Mouse (Mus musculus) mature B cell (primary cell): ENCODE measurements around the gene Insr.
"Not testable (repeated sequence)": the region's sequence is repeated elsewhere in the genome, so short reads cannot be mapped to it uniquely, and the experiment has no call there.

Source experiments
- in situ Hi-C: fragments of 300-500 bp; cut with MboI; formaldehyde crosslinking; loops from 2 replicates; pipeline ENCODE4 v1.14.3; 2019

Insr gene

GRCm38 (mm10) chr8:3232601-3233000, 46.8 kb downstream of the Insr start:
- in situ Hi-C loops: no loop called here

GRCm38 (mm10) chr8:3230118-3231060, 49.0 kb downstream of the Insr start:
- in situ Hi-C loops: no loop called here

DNA sequence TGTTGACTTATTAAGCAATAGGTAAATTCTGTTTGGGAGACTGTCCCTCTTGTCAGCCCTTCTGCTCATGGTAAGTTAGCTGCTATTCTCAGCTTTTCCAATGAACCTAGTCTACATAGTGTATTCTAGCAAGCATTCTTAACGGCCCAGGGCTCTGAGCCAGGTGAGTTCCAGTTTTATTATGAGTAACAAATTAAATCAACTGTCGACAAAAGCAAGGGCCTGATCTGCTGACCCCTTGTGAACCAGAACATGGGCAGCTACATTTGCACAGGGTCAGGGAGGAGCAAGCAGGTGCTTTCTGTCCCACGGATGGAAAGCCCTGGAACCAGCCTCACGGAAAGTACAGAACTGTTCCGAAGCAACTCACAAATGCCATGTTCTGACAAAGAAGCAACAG, 52.0 kb downstream of the Insr start:
- in situ Hi-C loops: no loop called here

DNA sequence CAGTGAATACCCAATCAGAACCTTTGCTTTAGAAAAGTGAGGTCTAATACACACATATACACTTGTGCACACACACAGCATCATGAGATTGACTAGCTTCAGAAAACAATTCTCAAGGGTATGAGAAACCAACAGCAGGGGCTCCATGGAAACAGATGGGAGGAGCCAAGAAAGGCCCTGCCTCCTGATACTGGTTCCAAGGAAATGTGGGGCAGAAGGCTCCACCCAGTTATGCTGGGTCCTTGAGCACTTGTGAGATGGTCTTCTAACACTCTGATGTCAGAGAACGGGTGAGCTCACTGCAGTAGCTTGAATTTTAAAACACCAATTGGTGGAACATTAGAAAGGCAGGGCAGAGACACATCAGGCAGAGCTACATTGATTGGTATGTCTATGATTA, 53.7 kb downstream of the Insr start:
- in situ Hi-C loops: no loop called here

DNA sequence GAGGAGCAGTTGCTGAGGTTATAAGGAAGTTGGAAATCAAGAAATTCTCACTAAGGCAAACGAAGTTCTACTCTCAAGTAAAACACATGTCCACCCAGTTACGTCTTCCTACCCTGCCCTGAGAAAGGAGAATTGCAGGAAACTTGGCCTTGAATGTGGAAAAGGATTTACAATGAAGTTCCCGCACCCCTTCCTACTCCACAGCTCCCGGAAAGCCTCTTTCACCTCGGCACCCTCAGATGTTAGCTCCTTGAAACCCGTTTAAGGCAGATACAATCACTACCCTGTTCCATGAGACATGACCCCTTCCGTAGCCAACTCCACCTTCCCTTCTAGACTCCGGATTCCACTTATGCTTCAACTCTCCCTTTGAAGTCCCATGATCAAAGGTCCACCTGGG, 54.2 kb downstream of the Insr start:
- in situ Hi-C loops: no loop called here

DNA sequence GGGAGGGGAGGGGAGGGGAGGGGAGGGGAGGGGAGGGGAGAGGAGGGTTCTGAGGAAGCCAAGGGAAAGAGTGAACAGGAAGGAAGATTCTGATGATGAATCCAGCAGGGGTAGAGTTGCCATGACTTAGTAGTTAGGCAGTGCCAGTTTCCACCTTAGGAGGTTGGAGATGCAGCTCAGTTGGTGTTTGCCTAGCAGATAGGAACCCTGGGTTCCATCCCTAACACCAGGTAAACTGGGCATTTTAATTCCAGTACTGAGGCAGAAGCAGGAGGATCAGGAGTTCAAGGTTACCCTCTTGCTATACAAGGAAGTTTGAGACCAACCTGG, 56.8 kb downstream of the Insr start:
- in situ Hi-C loops: no loop called here

GRCm38 (mm10) chr8:3221960-3222635, 57.3 kb downstream of the Insr start:
- in situ Hi-C loops: no loop called here

DNA sequence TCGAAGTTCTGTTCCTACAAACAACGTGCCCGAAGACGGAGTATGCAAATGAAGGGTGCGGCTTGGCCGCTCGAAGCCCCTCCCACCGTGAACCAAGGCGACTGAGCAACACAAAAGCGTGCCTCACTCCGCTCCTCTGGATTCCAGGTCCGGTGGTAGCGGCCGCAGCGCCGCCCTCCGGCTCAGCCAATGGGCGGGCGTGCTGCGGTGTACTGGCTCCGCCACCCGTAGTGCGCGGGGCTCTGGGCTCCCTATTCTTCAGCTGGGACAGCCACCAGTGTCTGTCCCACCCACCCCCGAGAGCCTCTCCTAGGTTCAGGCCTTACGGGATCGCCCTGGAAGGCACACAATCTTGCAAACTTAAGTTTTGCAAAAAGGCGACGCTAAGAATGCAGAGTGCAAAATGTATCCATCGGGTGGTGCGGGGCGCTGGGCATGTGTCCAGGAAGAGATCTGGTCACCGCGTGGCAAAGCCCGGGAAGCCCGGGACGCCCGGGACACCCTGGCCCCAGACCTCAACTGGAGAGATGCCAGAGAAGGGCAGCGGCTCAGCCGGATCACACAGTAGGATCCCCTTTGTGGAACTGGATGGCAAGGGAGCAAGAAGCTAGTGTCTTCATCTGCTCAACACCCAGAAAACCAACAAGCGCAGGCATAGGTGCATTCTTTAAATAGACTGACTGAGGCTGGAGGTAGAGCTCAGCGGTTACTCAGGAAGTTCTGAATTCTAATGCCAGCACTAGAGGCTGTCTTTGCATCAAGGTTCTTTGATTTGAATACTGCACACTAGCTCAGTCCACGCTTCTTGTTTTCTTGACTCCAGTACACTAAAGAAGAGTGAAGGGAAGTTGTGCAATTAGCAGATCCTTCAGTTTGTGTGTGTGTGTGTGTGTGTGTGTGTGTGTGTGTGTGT, 58.1 kb downstream of the Insr start:
- in situ Hi-C loops: no loop called here

DNA sequence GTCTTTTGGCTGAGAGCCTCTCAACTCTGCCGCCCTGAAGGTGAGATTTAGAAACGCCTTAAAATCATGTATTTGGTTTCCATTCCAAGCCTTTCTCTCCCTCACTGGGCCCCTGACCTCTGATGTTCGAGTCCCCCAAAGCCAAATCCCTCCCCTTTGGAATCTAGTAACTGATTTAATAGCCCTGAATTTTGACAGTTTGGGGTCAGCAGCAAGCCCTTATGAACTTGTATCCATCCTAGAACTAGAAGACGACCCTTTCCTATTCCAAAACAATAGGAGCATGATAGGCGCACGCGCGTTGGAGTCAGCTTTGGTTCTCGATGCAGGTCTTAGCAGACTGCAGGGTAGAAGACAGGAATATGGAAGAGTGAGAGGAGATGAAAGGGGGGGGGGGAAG, 58.9 kb downstream of the Insr start:
- in situ Hi-C loops: no loop called here

DNA sequence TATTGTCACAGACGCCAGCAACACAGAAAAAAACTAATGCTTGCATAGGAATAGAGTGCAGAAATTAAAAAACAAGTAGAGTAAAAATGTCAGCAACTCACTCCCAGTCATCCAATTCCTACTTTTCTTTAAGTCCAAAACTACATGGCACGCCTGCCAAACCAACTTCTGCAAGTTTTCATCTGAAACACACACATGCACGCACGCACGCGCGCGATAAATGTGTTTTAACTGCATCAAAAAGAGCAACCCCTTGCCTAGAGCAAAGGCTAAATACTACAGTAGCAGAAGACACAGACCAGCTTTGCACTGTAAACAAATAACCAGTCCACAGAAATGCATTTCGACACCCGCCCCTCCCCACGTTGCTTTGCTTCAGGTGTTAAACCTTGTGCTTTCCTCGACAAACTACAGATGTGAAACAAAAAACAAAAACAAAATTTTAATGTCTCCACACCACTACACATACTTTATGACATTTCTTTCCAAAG, 59.5 kb downstream of the Insr start:
- in situ Hi-C loops: no loop called here

DNA sequence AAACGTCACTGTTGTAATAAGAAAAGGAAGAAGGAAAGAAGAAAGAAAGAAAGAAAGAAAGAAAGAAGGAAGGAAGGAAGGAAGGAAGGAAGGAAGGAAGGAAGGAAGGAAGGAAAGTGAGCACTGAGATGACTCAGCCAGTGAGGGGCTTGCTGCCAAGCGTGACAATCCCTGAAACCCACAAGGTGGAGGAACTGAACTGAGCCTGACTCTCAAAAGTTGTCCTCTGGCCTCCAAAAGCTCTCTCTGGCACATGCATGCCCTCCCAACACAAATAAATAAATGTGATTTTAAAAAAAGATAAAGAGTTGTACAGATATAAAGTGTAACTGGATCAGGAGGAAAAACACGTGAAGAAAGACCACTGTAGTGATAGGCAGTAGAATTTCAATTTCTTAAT, 60.2 kb downstream of the Insr start:
- in situ Hi-C loops: no loop called here

GRCm38 (mm10) chr8:3216541-3217092, 62.8 kb downstream of the Insr start:
- in situ Hi-C loops: no loop called here

DNA sequence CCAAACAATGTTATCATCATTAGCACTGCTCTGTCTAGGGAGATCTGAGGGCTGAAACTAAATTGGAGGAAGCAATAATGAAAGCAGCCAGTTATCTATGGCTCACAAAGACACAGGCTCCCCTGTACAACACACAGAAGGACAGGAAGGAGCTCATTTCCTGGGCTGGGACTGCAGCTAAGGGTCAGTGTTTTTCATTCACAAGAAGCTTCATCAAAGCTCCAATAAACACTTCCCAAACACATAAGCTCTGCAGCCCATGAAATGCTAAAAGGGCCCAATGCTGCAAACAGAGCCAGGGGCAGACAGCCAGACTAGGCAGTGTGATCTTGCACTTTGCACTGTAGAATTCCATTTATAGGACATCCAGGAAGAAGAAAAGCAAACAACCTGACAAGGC, 63.9 kb downstream of the Insr start:
- in situ Hi-C loops: no loop called here

GRCm38 (mm10) chr8:3214601-3215000, 64.8 kb downstream of the Insr start:
- in situ Hi-C loops: no loop called here

GRCm38 (mm10) chr8:3211456-3211855, 68.0 kb downstream of the Insr start:
- in situ Hi-C loops: no loop called here

GRCm38 (mm10) chr8:3209960-3210359, 69.5 kb downstream of the Insr start:
- in situ Hi-C loops: no loop called here

DNA sequence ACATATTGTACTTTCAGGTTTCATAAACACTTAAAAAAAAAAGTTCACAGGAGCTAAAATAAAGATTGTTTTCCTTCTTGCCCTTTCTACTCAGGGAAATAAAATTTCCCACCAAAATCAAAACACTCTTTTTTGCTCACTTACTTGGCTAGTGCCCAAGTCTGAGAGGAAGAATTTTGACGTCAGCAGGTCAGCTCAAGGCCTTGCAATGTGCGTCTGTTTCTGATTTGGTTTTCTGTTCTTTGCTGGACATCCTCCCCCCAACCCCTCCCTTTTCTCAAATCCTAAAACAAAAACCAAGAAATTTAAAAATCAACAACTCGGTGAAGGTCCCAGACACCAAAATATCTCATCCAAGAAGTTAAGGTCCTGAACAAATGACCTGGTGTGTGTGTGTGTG, 70.1 kb downstream of the Insr start:
- in situ Hi-C loops: no loop called here

DNA sequence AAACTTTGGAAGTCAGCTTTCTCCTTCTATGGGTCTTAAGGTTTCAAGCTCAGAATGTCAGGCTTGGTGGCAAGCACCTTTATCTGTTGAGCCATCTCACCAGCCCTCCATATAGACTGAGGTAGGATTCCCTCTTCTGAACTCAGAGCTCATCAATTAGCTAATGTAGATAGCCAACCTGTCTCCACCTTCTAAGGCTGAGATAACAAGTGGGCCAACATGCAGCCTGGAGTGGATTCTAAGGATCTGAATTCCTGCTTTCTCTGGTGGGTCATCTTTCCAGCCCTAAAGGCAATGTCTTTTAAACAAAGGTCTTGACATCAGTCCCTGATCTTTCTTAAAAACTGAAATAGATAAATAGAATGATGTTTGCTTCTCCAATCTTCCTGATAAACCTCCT, 70.7 kb downstream of the Insr start:
- in situ Hi-C loops: no loop called here

DNA sequence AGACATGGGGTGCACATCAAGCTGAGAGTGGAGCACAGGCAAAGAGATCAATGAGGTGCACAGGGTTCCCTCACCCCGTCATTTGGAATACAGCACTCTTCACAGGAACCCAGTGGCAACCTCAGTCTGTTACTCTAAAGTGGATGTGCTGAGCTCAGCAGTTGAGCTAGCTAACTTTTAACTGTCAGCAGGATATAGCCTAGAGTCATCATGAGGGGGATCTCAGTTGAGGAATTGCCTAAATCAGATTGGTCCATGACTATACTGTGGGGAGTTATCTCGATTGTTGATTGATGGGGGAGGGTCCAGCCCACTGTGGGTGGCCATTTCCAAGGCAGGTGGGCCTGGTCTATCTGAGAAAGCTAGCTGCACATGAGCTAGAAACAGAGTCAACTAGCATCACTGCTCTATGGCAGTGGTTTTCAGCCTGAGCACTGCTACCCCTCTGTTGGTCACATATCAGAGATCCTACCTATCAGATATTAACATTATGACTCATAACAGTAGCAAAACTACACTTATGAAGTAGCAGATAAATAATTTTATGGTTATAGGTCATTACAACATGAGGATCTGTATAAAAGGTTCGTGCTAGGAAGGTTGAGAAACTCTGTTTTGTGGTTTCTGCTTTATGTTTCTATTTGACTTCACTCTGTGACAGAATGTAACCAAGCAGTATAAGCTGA, 74.5 kb downstream of the Insr start:
- in situ Hi-C loops: no loop called here

DNA sequence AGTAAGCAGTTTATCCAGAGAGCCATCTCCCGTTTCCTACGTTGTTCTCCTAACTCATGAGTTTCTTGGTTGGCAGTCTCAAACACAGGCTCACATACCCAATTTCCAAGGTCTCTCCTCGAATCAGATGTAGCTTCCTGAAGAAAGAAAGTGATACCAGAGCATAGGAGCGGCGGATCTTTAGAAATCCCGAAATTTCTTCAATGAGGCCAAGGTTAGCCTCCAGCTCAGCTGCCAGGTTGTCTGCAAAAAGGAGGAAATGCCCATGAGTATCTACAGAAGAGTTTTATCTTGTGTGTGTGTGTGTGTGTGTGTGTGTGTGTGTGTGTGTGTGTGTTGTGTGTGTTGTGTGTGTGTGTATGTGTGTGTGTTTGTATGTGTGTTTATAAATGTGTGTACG, 76.6 kb downstream of the Insr start:
- in situ Hi-C loops: no loop called here

DNA sequence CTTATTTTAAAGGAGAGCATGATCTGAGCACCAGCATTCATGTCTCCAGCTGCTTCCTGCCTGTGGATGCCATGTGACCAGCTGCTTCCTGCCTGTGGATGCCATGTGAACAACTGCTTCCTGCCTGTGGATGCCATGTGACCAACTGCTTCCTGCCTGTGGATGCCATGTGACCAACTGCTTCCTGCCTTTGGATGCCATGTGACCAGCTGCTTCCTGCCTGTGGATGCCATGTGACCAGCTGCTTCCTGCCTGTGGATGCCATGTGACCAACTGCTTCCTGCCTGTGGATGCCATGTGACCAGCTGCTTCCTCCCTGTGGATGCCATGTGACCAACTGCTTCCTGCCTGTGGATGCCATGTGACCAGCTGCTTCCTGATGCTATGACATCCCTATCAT, 85.1 kb downstream of the Insr start:
- in situ Hi-C loops: not testable (repeated sequence)
